Mouse (Mus musculus): Measurements from ENCODE around the gene Unc50.

Gene Unc50

DNA sequence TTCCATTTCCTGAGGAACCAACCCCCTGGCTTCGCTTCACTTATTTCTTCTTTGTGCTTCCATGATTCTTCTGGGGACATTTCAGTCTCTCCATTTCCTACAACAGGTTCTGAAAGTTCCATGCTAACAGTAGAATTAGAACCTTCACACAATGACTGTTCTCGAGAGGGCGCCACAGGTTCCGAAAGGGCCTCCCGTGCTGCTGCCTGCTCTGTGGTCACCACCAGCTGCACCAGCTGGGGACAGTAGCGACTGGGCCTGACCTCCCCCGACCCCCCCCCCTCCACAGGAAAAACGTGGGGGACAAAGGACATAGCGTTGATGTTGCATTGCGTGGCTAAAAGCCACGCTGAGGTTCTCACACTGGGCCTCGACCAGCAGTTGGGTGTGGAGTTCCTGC, 58.6 kb downstream of the Unc50 start:
- DNase-seq (ENCODE audit: low read depth, low spot score): no peak
